Mouse (Mus musculus) right cerebral cortex, postnatal 25 days (tissue): ENCODE measurements around the gene Xylt1.

Source experiments
- DNase-seq: peaks from one replicate; pipeline ENCODE4 v3.0.0; 2022

Gene Xylt1

DNA sequence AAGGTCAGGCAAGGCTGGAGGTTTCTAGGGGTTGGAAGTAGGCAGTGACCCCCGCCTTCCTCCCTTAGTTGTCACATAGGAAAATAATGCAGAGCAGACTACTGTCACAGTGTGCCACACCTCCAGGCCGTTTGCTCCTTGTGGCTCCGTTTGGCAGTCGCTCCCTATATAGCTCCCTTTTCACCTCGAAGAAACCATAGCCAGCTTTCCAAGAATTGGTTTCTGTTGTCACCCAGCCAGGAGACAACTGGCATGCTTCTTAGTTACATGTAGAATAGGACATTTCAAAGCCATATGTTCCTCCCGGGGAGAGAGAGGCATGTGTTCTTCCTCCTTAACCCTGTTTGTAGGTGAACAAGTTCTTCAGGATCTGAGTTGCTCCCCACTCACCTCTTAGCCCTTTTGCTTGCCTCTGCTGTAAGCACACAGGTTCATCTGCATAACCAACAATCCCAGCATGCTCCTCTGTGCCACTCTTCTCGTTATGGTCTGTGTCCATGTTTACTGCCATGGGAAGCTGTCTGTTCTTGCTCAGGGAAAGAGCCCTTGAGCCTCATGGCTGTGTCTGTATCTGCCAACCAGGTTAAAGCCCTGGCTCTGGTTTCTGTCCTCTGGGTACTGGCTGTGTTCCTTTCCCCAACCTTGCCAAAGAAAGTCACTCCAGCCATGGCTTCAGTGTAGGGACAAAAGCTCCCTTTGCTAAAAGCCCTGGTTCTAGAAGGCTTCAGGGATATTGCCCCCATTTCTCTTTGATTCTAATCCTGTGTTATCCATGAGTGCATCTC lies 143.8 kb downstream of the Xylt1 start:
- DNase-seq: no peak

DNA sequence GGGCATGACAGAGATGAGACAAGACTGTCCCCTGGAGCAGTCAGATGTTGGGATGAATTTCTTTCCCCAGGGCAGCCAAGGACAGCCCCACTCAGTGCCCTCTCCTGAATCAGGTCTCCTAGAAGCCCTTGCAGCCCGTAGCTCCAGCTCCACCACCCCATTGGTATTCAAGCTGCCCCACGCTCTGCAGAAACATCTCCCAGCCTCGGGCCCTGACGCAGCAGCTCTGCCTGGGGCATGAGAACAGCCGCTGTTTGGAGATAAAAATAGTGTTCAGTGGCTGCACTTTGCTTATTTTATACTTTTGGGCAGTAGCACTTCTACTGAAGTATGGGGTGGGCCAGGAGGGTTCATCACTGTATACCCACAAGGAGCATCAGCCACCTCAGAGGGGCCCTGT lies 144.9 kb downstream of the Xylt1 start:
- no peak for DNase-seq

DNA sequence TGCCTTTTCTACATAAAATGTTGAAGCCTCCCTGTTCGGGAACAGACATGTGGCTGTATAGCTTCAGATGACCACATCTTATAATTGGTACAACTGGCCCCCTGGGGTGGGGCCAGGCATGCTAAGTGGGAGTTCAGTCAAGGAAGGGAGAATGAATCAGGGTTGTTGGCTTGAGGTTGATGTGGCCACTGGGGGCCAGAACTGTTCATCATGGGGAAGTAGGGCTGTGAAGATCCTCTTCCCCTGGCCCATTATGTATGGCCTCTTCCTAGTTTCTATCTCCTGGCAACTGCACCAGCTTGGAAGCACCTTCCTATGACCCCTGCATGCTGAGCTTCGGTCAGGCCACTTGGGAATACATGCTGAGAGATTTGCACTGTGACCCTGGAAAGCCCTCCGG lies 145.8 kb downstream of the Xylt1 start:
- no peak for DNase-seq

DNA sequence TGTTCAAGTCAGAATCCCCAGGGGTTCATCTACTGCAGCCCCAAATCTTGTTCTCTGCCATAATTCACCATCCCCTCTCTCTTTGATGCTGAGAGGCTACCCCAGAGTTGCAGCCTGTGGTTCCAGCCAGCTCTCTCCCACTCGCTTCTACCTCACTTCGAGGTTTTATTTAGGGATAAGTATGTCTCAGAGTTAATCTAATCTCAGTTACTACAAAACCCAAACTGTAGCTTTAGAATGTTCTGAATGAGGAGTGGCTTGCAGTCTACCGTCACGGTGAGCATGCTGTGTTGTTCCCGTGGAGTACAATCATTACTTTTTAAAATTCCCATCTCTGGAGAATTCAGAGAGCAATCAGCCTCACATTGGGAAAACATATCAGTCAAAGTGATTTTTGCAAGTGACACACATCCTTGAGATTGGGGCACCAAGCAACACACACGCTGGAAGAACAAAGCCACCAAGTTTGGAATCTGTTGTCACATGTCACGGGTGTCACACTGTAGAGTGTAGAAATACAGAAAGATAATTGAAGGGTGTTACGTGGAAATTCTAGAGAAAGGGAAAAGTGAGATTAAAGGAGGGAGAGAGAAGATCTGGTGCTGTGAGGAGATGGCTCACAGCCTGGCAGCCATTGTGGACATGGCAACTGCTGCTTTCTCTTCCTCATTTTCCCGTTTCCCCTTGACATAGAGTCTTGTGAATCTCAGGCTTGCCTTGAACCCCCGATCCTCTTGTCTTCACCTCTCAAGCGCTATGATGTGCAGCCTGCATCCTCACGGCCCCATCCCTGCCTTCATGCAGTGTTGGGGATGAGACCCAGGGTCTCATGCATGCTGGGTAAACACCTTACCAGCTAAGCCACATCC lies 149.2 kb downstream of the Xylt1 start:
- no peak for DNase-seq

DNA sequence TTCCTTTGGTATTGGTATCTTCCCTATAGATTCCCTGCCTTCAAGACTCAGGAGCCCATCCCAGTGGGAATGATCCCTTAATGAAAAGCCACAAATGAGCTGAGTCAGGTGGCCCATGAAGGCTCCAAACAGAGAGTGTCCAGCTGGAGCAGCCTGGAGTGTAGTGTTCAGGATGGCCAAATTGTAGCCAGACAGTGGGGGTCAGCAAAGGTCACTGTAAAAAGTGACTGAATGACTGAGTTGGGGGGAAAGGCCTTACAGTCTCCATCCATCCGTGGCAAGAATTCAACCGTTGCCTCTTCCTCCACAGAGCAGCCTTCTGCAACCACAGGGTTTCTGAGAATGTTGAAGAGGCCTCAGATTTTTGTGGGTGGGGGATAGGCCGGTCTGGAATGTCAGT lies 151.9 kb downstream of the Xylt1 start:
- DNase-seq: no peak

DNA sequence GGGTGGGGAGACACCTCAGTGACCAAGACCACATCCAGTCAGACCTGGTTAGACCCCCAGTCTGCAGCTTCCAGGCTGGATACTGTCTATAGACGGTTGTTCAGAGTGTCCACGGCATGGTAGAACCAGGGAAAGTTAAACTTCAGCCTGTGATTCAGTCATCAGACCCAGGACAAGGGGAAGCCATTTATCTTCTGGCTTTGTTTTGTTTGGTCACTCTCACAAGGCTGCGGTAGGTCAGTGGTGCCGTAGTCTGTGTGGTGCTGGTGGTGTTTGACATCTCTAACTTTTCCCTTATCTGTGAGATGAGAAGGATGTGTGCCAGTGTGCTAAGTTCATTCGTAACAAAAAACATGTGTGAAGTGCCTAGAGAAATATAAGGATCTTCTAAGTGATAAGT lies 152.4 kb downstream of the Xylt1 start:
- DNase-seq: no peak

DNA sequence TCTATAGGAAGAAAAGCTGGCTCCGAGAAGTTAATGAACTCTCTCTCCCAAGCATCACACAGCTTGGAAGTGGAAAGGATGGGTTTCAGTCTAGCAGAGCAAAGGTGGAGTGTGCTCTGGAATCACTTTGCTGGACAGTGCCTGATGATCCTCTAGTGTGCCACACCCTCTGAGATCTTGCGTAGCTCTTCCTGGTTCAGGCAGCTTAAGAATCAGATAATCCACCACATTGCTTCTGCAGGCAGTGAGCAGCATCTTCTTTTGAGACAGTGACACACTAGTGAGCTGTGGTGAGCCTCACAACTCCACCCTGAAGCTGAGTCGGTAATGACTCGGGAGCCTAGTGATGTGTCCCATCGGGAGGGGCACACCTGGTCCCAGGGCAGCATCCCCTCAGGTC lies 159.2 kb downstream of the Xylt1 start:
- DNase-seq: no peak

GRCm38 (mm10) chr7:117540413-117540812 lies 159.6 kb downstream of the Xylt1 start:
- DNase-seq: no peak

GRCm38 (mm10) chr7:117541056-117541455 lies 160.3 kb downstream of the Xylt1 start:
- DNase-seq: no peak

DNA sequence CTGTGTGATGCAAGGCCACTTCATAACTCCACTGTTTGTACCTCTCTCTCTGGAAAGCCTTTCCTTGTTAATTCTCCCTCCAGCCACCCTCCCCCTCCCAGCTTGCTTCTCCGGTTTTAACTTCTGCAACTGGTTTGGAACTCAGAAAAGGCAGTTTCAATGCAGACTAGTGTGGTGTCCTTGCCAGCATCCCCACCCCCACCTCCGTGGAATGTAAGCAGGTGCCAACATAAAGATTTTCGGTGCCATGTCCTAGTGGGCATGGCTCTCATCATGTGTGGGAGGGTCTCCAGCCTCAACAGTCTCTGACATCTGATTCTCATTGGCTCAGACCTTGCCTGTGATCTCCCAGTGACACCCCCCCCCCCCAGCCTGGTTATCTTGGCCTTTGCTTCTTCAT lies 160.9 kb downstream of the Xylt1 start:
- no peak for DNase-seq

- DNase-seq: no peak
Observed at GRCm38 (mm10) chr7:117543041-117543440, 162.3 kb downstream of the Xylt1 start.

DNA sequence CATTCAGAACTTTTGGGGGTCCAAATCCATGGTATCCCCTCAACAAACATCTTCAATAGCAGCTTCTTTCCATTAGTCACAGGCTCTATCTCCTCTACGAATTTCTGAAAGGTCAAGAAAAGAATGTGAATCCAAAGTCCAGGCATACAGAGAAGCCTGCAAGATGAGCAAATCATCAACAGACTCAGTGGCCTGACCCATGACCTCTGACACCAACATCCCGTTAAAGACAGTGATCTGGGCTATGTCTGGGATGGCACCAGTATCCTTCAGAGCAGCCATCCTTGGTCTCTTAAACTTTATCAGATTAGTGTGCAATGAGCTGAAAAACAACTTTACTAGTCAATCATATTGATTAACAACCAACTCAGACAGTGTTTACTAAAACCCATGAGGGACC lies 163.3 kb downstream of the Xylt1 start:
- DNase-seq: no peak

DNA sequence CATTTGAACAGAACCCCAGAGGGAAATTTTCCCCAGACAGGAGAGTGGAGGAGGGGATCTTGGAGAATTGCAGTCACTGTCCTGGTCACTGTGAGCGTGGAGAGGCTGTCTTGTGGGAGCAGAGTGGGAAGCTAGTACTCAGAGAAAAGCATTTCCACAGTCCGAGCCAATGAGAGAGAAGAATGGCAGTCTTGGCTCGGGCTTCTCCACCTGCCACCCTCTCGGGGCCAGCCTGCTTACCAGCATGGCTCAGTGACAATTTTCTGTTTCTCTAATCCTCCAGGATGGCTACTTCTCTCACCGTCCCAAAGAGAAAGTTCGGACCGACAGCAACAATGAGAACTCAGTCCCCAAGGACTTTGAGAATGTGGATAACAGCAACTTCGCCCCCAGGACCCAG lies 167.5 kb downstream of the Xylt1 start:
- no peak for DNase-seq

DNA sequence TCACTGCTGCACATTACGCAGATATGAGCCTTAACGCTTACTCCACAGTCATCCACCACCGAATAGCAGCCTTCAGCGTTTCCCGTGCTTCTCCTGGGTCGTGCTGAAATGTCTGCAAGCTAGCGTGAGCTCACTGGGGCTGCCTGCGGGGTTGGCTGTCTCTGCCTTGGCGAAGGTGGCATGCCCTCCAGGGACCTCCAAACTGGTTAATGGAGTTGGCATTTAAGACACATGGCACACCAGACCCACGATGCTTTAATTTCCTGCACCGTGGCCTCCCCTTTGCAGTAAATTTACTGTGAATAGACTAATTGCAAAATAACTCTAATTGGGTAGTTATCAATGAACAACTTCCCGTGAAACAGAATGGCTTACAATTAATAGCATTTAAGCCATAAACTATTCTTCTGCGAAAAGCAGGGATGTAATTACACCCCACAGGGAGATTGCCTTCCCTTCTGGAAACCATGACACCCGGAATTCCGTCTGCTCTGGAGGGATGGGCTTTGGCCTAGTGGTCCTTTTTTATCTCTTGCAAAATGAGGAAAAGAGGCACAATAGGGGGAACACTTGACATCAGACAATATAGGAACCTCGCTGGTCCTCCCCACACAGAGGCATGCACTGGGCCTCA lies 170.3 kb downstream of the Xylt1 start:
- DNase-seq: no peak

DNA sequence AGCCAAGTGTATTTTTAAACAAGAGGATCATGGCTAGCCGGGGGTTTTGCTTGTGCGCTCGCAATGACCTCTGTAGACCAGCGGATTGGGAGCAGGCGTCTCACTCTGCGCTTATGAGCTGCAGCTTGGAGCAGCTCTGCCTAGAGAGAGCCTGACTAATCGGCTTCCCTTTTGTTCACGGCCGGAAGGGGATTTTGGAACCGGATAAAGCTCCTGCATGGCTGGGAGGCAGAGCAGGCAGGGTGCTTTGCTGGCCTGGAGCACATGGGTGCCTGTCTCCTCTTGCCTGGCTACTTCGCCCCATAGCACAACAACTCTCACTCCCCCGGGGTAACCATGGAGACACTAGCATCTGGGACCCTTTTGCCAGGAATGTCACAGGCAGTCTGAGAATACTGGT lies 172.4 kb downstream of the Xylt1 start:
- no peak for DNase-seq

DNA sequence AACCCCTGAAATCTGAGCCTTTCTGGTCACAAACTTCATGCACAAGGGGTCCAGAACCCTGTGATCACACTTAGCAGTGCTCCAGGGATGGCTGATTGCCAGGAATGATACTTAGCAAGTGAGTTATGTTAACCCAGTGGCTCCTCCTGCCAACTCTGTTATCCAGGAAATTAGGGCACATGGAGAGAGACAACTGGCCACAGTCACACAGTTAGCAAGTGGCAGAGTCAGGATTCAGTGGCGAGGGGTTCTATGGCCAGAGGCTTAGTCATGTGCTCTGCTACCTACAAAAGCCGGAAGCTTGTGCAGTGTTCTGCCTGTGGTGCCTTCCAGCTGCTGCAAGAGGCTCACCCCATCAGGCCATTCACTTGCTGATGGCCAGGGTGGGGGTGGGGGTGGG lies 175.0 kb downstream of the Xylt1 start:
- DNase-seq: no peak

- DNase-seq: no peak
Observed at GRCm38 (mm10) chr7:117558166-117558565, 177.4 kb downstream of the Xylt1 start.

- DNase-seq: no peak
Observed at GRCm38 (mm10) chr7:117559051-117559450, 178.3 kb downstream of the Xylt1 start.

DNA sequence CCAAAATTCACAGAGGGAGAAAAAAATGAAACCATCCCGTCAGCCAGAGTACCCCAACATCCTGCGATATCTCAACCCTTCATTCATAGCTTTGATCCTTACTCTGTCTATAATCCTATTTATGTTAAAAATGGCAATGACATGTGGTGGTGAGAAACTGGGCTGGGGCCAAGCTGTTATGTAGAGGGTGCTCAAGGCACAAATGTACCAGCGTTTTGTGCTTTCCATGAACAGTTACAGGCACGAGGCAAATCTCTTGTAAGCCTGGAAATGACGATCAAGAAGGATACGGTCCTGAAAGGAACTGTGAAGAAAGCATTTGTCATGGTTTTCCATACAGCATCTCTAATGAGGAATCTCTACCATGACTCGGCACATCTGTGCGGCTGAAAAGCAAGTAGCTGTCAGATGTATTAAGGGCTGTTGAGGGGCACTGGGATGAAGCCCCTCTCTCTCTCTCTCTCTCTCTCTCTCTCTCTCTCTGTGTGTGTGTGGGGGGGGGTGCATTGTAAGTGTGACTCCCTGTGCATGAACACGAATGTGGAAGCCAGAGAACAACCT lies 183.2 kb downstream of the Xylt1 start:
- no peak for DNase-seq

DNA sequence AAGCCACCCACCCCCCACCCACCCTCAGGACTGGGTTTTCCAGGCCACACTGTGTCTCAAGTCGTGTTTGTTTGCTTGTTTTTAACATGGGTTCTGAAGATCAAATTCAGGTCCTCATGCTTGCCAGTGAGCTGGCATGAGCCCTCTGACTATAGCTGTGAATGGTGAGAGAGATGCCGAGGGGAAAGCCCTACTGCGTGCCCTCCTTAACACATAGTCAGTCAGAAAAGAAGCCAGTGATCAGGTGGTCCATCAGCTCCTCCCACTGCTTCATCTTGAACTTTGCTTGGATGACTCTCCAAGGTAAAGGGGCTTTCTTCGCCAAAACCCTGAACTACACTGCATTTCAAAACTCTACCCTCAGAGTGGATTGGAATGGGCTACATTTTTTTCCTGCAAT lies 183.8 kb downstream of the Xylt1 start:
- DNase-seq: no peak

DNA sequence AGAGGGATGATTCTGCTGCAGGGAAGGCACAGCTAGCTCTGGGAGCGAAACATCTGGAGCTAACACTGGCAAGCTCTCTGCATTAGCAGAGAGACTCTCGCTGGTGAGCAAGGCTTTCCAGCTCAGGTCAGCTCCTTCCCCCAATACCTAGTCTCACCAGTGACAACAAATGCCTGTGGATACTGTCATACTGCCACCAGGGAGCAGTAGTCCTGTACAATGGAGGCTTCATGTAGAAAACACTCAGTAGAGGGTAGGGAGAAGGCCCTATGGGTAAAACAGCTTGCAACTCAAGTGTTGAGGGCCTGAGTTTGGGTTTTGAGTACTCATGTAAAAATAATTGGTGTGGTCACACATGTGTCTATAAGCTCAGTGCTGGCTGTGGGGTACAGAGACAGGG lies 185.3 kb downstream of the Xylt1 start:
- DNase-seq: no peak

- no peak for DNase-seq
Observed at GRCm38 (mm10) chr7:117566833-117567232, 186.1 kb downstream of the Xylt1 start.

GRCm38 (mm10) chr7:117567252-117567651 lies 186.5 kb downstream of the Xylt1 start:
- no peak for DNase-seq
